Mouse (Mus musculus) inflammation-experienced regulatory T-cells, adult 16 weeks (primary cell): ENCODE data around the gene Ciart. TPM values are rescaled to one million over a fixed set of nuclear protein-coding genes. Genes with fewer than 3 reads are reported as not detected.

ENCODE experiments used
- polyA plus RNA-seq: library from polyadenylated mRNA; unstranded; fragments of 100-300 nt; shearing (Covaris generic); gene quantifications from one replicate; pipeline ENCODE4 v1.2.1, GENCODE M21; 2017

The Ciart gene
- 7.4 TPM for polyA plus RNA-seq

GRCm38 (mm10) chr3:95881979-95882815 is at the start of gene Ciart:
Ciart (minus strand) TSS chr3:95882251.

GRCm38 (mm10) chr3:95928658-95929503 is 46.8 kb upstream of the Ciart start, which contains the start of gene Anp32e:
Anp32e (plus strand) TSS chr3:95929246.

GRCm38 (mm10) chr3:95904568-95904967 is 22.5 kb upstream of the Ciart start, which contains the start of gene Car14:
Car14 (minus strand) TSS chr3:95904691.

GRCm38 (mm10) chr3:95893606-95894316 is 11.7 kb upstream of the Ciart start, which contains the start of gene Aph1a:
Aph1a (plus strand) TSS chr3:95893969.

GRCm38 (mm10) chr3:95891211-95892065 is 9.4 kb upstream of the Ciart start, which contains the start of gene BC028528:
BC028528 (minus strand) TSS chr3:95892005.

GRCm38 (mm10) chr3:95871392-95871867 is 10.6 kb downstream of the Ciart start, which contains the start of gene Mrps21:
Mrps21 (minus strand) TSS chr3:95871519.

GRCm38 (mm10) chr3:95855502-95856089 is 26.5 kb downstream of the Ciart start, which contains the start of gene Prpf3:
Prpf3 (minus strand) TSS chr3:95855885.

Other genes with a start within 250 kb of the Ciart start
- 44.3 TPM for gene Mcl1, start 223.5 kb downstream of the Ciart start, polyA plus RNA-seq
- gene Adamtsl4, start 194.3 kb downstream of the Ciart start, polyA plus RNA-seq: 14.0 TPM
- 168 TPM for gene Ecm1, start 142.7 kb downstream of the Ciart start, polyA plus RNA-seq
- gene Tars2, start 122.0 kb downstream of the Ciart start, polyA plus RNA-seq: 90.5 TPM
- 20.4 TPM for gene Rprd2, start 63.4 kb downstream of the Ciart start, polyA plus RNA-seq
- 73.9 TPM for gene Prpf3, start 26.4 kb downstream of the Ciart start, polyA plus RNA-seq
- 256 TPM for gene Mrps21, start 10.7 kb downstream of the Ciart start, polyA plus RNA-seq
- 0.40 TPM for gene BC028528, start 9.8 kb upstream of the Ciart start, polyA plus RNA-seq
- gene Aph1a, start 11.7 kb upstream of the Ciart start, polyA plus RNA-seq: 56.1 TPM
- gene Car14, start 22.4 kb upstream of the Ciart start, polyA plus RNA-seq: not detected
- 235 TPM for gene Anp32e, start 47.0 kb upstream of the Ciart start, polyA plus RNA-seq
- 10.0 TPM for gene Plekho1, start 113.8 kb upstream of the Ciart start, polyA plus RNA-seq
- 30.5 TPM for gene Vps45, start 176.2 kb upstream of the Ciart start, polyA plus RNA-seq
- 30.5 TPM for gene Otud7b, start 222.3 kb upstream of the Ciart start, polyA plus RNA-seq